Mouse (Mus musculus) kidney, adult 9 months (tissue): ENCODE measurements around the gene Hpd.

Source experiments
- DNase-seq: peaks from one replicate; pipeline ENCODE4 v3.0.0; 2022

Gene Hpd

GRCm38 (mm10) chr5:123146357-123146756 lies 36.2 kb downstream of the Hpd start:
- DNase-seq, result no peak

- DNase-seq, result no peak
Measured at GRCm38 (mm10) chr5:123144746-123145590, 37.6 kb downstream of the Hpd start.

DNA sequence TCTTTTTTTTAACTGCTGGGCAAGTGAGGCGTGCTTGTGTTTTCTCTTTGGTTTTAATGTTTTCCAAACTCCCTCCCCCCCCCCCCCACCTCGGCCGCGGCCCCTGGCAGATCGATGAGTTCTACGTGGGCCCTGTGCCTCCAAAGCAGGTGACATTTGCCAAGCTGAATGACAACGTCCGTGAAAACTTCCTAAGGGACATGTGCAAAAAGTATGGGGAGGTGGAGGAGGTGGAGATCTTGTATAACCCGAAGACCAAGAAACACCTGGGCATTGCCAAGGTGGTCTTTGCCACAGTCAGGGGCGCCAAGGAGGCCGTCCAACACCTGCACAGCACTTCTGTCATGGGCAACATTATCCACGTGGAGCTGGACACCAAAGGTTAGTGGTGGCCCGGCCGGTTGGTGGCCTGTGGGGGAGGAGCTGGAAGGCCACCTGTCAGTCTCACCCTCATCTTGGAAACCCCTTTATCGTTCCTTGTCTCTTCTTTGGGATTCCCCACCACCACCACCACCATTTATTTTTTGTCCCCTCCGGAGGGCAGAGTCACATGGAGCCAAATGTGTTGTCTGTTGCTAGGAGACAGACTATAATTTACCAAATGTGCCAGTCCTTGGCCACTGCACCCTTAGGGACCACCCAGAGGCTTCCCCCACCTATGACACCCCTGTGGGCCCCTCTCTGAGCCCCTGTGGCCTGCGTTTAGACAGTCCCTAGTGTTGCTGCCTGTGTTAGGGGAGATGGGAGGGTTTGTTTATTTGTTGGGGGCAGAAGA lies 38.4 kb downstream of the Hpd start:
- DNase-seq, result no peak

- no peak for DNase-seq
Measured at GRCm38 (mm10) chr5:123143251-123143970, 39.1 kb downstream of the Hpd start.

DNA sequence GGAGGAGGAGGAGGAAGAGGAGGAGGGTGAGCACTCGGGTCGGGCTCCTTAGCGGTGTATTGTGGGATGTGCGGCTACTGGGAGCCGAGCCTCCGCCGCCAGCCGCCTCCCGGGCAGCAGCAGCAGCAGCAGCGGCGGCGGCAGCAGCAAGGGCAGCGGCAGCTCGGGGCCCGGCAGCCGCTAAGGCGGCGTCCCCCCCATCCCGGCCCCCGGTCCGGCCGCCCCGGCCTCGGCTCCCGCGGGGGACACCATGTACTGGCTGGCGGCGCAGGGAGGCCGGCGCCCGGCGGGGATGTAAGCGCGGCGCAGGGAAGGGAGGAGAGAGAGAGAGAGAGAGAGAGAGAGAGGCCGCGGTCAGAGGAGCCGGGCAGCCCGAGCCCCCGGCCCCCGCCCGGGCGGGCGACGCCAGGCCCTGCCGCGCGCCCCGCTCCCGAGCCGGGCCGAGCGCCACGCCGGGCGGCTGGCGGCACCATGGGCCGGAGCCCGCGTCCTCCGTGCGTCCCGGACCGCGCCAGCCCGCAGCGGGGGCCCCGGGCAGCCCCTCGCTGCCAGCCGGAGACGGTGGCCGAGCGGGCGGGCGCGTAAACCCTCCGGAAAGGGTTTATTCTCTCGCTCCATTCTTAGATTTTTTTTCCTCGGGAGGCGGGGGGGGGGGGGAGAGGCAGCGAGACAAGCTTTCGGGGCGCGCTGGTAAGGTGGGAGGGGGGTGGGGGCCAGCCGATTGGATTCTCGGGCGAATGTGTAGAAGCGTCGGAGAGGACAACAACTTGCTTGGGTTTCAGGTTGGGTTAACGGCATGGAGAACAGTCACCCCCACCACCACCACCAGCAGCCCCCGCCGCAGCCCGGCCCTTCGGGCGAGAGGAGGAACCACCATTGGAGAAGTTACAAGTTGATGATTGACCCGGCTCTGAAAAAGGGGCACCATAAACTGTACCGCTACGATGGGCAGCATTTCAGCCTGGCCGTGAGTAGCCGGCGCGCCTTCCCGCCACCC lies 40.1 kb downstream of the Hpd start, which contains the start of gene Setd1b:
Setd1b (plus strand) TSS at position 33 of the 997 bp plus-strand sequence.
- DNase-seq, result peak; percentile 78

DNA sequence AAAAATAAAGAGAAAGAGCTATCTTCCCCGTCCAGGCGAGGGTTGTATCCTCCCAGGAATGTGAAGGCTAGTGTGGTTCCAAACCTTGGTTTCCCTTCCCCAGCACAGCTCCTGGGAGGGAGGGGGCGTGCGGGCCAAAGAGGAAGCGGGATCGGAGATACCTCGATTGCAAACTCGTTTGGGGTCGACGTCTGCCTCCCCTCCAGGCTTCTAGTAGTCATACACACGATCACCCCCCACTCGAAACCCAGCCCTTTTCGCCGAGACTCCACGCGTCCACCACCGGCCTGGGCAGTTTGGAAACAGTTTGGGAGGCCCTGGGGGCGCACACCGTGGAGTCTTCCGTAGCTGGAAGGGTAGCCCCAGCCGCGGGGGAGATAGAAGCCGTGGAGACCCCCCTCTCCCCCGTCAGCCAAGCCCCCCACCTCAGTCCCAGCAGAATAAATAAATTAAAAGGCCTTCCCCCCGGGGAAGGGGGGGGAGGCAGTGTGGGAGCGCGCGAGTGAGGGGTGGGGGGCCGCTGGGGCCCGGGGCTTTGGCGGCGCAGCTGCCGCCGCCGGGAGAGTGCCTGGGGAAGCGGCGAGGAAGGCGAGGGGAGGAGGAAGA lies 40.9 kb downstream of the Hpd start:
- no peak for DNase-seq

DNA sequence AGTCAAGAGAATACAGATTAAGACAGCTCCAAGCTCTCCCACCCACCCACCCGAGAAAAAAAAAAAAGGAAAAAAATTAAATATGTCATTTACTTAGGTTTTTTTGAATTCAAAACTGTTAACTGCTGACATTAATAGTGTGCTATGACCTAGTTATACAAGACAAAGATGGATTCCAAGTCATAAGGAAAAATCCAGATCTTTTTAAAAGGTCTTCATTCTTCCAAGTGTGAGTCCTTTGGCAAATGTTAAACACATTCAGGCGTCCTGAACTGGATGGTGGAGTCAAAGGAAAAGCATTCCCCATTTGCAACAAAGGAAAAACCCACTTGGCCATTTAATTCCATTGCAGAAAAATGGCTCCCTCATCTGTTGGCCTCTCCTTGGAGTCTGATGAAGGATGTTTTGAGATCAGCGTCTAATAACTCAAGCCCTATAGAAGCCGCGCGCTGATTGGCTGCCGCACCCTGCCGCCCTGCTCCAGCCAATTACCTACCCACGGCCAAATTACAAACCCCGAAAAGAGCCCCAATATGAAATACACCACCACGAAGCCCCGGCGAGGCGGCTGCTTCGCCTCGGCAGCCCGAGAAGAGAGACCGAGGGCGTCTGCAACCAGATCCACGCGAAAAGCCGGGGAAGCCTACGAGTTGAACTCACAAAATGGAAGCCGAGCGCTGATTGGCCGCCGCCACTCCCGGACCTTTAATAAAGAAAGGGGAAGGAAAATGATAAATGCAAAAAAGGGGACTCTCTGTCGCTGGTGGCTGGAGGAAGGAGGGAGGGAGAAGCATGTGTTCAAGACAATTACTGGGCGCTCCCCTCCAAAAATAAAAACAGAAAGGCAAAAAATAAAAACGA lies 41.6 kb downstream of the Hpd start:
- peak; percentile 97 for DNase-seq

DNA sequence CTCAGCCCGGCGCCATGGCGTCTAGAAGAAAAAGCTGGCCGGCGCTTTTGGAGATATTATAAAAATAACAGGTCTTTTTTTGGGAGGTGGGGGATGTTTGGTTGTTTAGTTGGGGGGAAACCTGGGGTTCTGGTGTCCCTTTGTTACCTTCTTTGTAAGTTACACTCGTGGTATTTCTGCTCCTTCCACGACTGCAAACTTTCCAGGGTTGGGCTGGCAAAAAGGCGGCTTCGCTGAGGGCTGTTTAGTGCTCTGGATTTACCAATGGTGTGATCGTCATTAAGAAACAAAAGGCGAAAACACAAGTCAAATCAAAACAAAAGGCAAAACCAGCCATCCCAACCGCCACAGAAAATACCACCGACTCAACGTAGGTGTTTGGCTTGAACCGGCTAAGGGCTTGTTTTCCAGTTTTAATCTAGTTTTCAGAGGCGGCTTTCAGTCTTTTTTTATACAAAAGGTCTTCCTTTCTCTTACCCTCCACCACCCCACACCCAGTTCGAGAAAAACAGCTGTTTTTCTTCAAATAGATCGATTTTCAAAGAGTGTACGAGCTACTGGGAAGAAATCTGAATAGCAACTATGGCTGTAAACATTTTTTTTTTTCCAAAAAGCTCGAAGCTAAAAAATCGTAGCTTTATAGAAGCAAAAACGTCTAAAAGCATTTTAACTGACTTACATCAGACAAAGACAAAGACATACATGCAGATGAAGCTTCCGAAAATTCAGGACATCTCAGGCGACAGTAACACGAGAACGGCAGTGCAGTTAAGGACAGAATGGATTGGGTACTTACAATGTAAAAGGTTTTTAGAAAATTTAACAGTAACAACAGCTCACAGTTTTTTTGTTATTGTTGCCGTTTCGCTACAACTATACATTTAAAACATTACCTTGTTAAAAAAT lies 42.6 kb downstream of the Hpd start:
- peak; percentile 45 for DNase-seq

GRCm38 (mm10) chr5:123138953-123139721 lies 43.4 kb downstream of the Hpd start:
- DNase-seq, result peak; percentile 91

GRCm38 (mm10) chr5:123138230-123138911 lies 44.2 kb downstream of the Hpd start:
- peak; percentile 81 for DNase-seq

DNA sequence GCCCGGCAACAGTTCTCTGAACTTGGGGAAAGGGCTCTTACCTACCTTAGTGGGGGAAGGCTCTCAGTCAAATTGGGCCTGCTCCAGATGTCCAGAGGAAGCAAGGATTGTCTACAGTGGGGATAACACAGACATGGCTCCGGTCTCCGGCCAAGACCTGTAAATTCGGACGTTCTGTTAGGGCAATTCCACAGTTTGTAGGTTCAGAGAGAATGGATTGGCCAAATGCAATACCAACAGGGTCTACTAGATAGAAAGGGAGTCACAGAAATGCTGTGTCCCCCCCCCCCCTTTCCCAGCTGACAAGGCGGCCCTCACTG lies 44.7 kb downstream of the Hpd start:
- DNase-seq, result no peak

DNA sequence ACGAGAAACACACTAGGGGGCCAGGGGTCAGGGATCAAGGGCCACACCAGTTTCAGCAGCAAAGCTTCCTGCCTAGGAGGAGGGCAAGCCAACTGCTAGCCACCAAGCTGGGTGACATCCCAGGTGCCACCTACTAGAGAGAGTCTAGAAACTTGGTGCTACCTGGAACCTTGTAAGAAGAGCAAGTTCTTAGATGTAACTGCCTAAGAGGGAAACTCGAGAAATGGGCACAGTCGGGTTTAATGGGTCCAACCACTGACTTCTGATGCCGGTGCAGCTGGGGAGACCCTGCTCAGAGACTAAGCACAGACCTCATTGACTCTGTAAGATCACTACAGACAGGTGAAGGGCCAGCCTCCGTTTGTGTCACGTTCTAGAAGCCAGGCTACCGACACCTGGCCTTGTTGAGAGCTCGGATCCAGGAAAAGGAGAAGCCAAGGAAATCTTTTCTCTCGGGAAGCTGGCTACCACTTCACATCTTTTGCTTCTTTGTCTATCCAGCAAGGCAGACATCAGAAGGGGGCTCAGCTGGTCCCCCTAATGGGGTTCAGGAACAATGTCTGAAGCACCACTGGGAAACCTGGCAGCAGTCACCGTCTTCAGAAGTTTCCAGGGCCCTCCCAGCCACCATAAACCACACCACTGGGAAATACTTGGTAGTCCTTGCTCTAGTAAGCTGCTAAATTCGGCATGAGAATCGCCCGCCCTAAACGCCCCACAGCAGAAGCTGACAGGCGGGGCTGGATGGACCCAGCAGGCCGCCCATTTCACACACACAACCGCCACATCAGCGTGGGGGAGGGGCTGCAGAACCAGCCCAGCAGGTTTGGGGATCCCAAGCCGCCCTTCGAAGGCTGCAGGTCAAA lies 45.2 kb downstream of the Hpd start:
- DNase-seq, result peak; percentile 92

DNA sequence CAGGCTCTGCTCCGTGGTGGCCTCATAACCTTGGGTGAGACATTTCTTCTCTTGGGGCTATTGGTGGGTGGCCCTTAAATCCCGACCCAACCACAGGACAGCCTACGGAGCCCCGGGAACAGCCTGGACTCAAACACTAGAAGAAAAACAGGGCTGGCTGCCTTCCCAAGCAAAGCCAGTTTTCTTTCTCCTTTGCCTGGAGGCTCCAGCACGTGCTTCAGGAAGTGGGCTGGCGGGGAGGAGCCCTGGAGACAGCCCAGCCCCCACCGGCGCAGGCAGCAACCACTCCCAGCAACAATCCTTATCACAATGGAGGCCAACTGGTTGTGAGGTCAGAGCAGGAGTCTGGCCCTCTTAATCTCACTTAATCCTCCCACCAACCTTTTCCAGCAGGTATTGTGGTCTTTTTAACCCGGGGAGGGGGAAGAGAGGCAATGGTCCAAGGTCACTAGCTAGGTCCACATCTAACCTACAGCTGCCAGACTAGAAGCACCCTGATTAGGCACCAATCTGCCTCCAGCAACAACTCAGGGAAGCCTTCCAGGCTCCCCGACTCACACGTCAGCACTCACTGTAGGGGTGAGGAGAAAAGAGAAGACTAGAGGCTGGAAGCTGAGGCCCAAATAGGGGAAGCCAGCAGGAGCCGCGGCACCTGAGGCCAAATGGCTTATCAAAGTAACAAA lies 46.0 kb downstream of the Hpd start:
- DNase-seq, result peak; percentile 97

- peak; percentile 97 for DNase-seq
Measured at GRCm38 (mm10) chr5:123135471-123136360, 46.8 kb downstream of the Hpd start.

DNA sequence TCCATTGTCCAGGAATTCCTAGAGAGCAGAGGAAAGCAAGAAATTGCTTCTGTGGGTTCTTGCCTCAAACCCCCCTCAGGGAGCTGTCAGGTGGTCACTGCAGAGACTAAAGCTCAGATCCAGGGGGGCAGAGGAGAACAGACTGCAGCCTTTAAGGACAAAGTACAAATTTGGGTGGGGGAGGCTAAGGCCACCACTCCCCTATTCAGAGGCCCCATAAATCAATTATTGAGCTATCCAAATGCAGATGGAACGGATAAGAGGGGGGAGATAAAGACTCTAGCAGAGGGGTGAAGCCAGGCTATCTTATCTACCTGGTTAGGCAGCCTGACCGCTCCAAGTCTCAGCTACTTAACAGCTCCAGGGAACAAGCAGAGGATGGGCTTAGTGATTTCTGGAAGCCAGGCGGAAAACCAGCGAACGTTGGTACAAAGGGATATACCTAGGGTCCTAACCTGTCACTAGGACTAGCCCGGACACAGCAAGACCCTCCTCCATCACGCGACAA lies 47.6 kb downstream of the Hpd start:
- no peak for DNase-seq
